Mouse (Mus musculus) cerebellum, adult 11-12 months (tissue): Measurements from ENCODE around the gene Zfp217.

ENCODE experiments used
- DNase-seq: peaks from one replicate; pipeline ENCODE4 v3.0.0; 2022

Zfp217 gene

GRCm38 (mm10) chr2:170158987-170159386 lies 11.1 kb upstream of the Zfp217 start:
- DNase-seq: no peak

- no peak for DNase-seq
These were observed 10.3 kb upstream of the Zfp217 start for GRCm38 (mm10) chr2:170158251-170158650.

- no peak for DNase-seq
These were observed 9.6 kb upstream of the Zfp217 start for GRCm38 (mm10) chr2:170157280-170158200.

GRCm38 (mm10) chr2:170155089-170155740 lies 7.3 kb upstream of the Zfp217 start:
- DNase-seq: no peak

- no peak for DNase-seq
These were observed 6.8 kb upstream of the Zfp217 start for GRCm38 (mm10) chr2:170154738-170155088.

- no peak for DNase-seq
These were observed 6.4 kb upstream of the Zfp217 start for GRCm38 (mm10) chr2:170154301-170154721.

- DNase-seq: no peak
These were observed 5.7 kb upstream of the Zfp217 start for GRCm38 (mm10) chr2:170153421-170154271.

- DNase-seq: no peak
These were observed 5.0 kb upstream of the Zfp217 start for GRCm38 (mm10) chr2:170152856-170153255.

- no peak for DNase-seq
These were observed 4.3 kb upstream of the Zfp217 start for GRCm38 (mm10) chr2:170152036-170152686.

GRCm38 (mm10) chr2:170151470-170151869 lies 3.6 kb upstream of the Zfp217 start:
- DNase-seq: no peak

GRCm38 (mm10) chr2:170148828-170149227 lies 925 bp upstream of the Zfp217 start:
- DNase-seq: no peak

GRCm38 (mm10) chr2:170147170-170147569 lies 733 bp downstream of the Zfp217 start:
- DNase-seq: no peak

GRCm38 (mm10) chr2:170144343-170144742 lies 3.6 kb downstream of the Zfp217 start:
- no peak for DNase-seq

GRCm38 (mm10) chr2:170143861-170144260 lies 4.0 kb downstream of the Zfp217 start:
- DNase-seq: no peak

- no peak for DNase-seq
These were observed 5.4 kb downstream of the Zfp217 start for GRCm38 (mm10) chr2:170142542-170142941.

GRCm38 (mm10) chr2:170141481-170141880 lies 6.4 kb downstream of the Zfp217 start:
- no peak for DNase-seq

- no peak for DNase-seq
These were observed 8.4 kb downstream of the Zfp217 start for GRCm38 (mm10) chr2:170139411-170140046.

- DNase-seq: no peak
These were observed 11.0 kb downstream of the Zfp217 start for GRCm38 (mm10) chr2:170136928-170137327.

GRCm38 (mm10) chr2:170135820-170136219 lies 12.1 kb downstream of the Zfp217 start:
- DNase-seq: no peak

GRCm38 (mm10) chr2:170134026-170134690 lies 13.7 kb downstream of the Zfp217 start:
- DNase-seq: no peak

GRCm38 (mm10) chr2:170133093-170133731 lies 14.7 kb downstream of the Zfp217 start:
- DNase-seq: no peak
